Mouse (Mus musculus) MEL (cell line): ENCODE measurements at regions not wholly inside any gene's neighbourhood (a gene's known extent, or its start where the extent isn't known, plus 50 kb on each side); places are given as distances from the start of the nearest gene placed in this dataset.

Source experiments
- DNase-seq: peaks from one replicate; pipeline ENCODE4 v3.0.0; 2011; ENCODE audit warnings: low read depth, low spot score
- H3K27ac ChIP-seq: 2 replicates; pipeline ENCODE4 v1.5.1; 2012; ENCODE audit warnings: low read depth, mild to moderate bottlenecking, control low read depth, low read length, moderate library complexity; ENCODE audit not compliant: control insufficient read depth
- H3K27me3 ChIP-seq, 2 experiments: fragments of 150-350 bp in 1 of 2; sonication (generic) in 1 of 2; 2 replicates each; pipeline ENCODE4 v1.6.1; 2012; ENCODE audit warnings: low read length in 2 of 2, mild to moderate bottlenecking in 2 of 2, improper control_type of control experiment in 1 of 2, moderate library complexity in 1 of 2; ENCODE audit not compliant: insufficient read depth in 2 of 2, control insufficient read depth in 1 of 2
- H3K36me3 ChIP-seq, 2 experiments: 2 replicates each; pipeline ENCODE4 v1.6.1; 2012 to 2014; ENCODE audit warnings: low read length in 2 of 2, improper control_type of control experiment in 1 of 2, inconsistent platforms in 1 of 2, mild to moderate bottlenecking in 1 of 2; ENCODE audit not compliant: insufficient read depth in 2 of 2, control insufficient read depth in 1 of 2
- H3K4me1 ChIP-seq, 2 experiments: fragments of 150-350 bp in 1 of 2; sonication (generic) in 1 of 2; 2 replicates each; pipeline ENCODE4 v1.6.1; 2012; ENCODE audit warnings: low read length in 2 of 2, improper control_type of control experiment in 1 of 2, mild to moderate bottlenecking in 1 of 2; ENCODE audit not compliant: insufficient read depth in 2 of 2, control insufficient read depth in 1 of 2
- H3K4me3 ChIP-seq, 2 experiments: fragments of 150-350 bp in 1 of 2; sonication (generic) in 1 of 2; 2 replicates each; pipeline ENCODE4 v1.5.1; 2012; ENCODE audit warnings: low read depth in 2 of 2, low read length in 2 of 2, mild to moderate bottlenecking in 2 of 2, moderate library complexity in 2 of 2, control low read depth in 1 of 2, improper control_type of control experiment in 1 of 2; ENCODE audit not compliant: control insufficient read depth in 1 of 2, insufficient read depth in 1 of 2
- H3K79me2 ChIP-seq: 2 replicates; pipeline ENCODE4 v1.6.1; 2012; ENCODE audit warnings: mild to moderate bottlenecking, low read length, moderate library complexity; ENCODE audit not compliant: control insufficient read depth, poor library complexity, insufficient read depth
- H3K9ac ChIP-seq: 2 replicates; pipeline ENCODE4 v1.6.1; 2012; ENCODE audit warnings: low read depth, mild to moderate bottlenecking, control low read depth, low read length, moderate library complexity; ENCODE audit not compliant: control insufficient read depth, poor library complexity, severe bottlenecking
- H3K9me3 ChIP-seq: fragments of 150-350 bp; sonication (generic); replicated peaks from 2 replicates; pipeline ENCODE4 v1.6.1; 2012; ENCODE audit warnings: mild to moderate bottlenecking, low read length, improper control_type of control experiment, moderate library complexity; ENCODE audit not compliant: insufficient read depth
- BHLHE40 ChIP-seq: IDR thresholded peaks from 2 replicates; pipeline ENCODE4 v1.6.1; 2012; ENCODE audit warnings: low read depth, mild to moderate bottlenecking, inconsistent platforms, low read length, improper control_type of control experiment, borderline replicate concordance
- CHD1 ChIP-seq: IDR thresholded peaks from 2 replicates; pipeline ENCODE4 v1.6.1; 2012; ENCODE audit warnings: low read depth, mild to moderate bottlenecking, inconsistent platforms, low read length, improper control_type of control experiment
- CHD2 ChIP-seq: IDR thresholded peaks from 2 replicates; pipeline ENCODE4 v1.6.1; 2011; ENCODE audit warnings: low read length, improper control_type of control experiment
- CTCF ChIP-seq, 3 experiments: IDR thresholded peaks in 2 of 3; conservative IDR thresholded peaks in 1 of 3; 2 replicates each; pipeline ENCODE4 v1.5.1; 2011 to 2012; ENCODE audit warnings: low read length in 3 of 3, low read depth in 2 of 3, mild to moderate bottlenecking in 2 of 3, improper control_type of control experiment in 1 of 3, inconsistent platforms in 1 of 3, mixed read lengths in 1 of 3, moderate library complexity in 1 of 3; ENCODE audit not compliant: control insufficient read depth in 1 of 3, insufficient read depth in 1 of 3, poor library complexity in 1 of 3, severe bottlenecking in 1 of 3
- E2F4 ChIP-seq: IDR thresholded peaks from 2 replicates; pipeline ENCODE4 v1.6.1; 2011; ENCODE audit warnings: low read depth, low read length, improper control_type of control experiment, borderline replicate concordance
- ELF1 ChIP-seq: IDR thresholded peaks from 2 replicates; pipeline ENCODE4 v1.6.1; 2014; ENCODE audit warnings: low read depth, mild to moderate bottlenecking, inconsistent platforms, low read length, improper control_type of control experiment, moderate library complexity
- EP300 ChIP-seq, 2 experiments: IDR thresholded peaks; 2 replicates each; pipeline ENCODE4 v1.6.1; 2011; ENCODE audit warnings: improper control_type of control experiment in 2 of 2, low read length in 2 of 2, low read depth in 1 of 2, mild to moderate bottlenecking in 1 of 2
- GABPA ChIP-seq: IDR thresholded peaks from 2 replicates; pipeline ENCODE4 v1.6.1; 2012; ENCODE audit warnings: low read depth, mild to moderate bottlenecking, inconsistent platforms, low read length, improper control_type of control experiment, moderate library complexity
- GATA1 ChIP-seq: IDR thresholded peaks from 2 replicates; pipeline ENCODE4 v1.6.1; 2011; ENCODE audit warnings: low read depth, low read length, improper control_type of control experiment
- JUND ChIP-seq: IDR thresholded peaks from 2 replicates; pipeline ENCODE4 v1.6.1; 2011; ENCODE audit warnings: low read depth, mild to moderate bottlenecking, improper control_type of control experiment, low read length
- KAT2A ChIP-seq: conservative IDR thresholded peaks from 2 replicates; pipeline ENCODE4 v1.6.1; 2012; ENCODE audit warnings: low read depth, low read length, improper control_type of control experiment, inconsistent platforms
- MAFK ChIP-seq: IDR thresholded peaks from 2 replicates; pipeline ENCODE4 v1.6.1; 2011; ENCODE audit warnings: low read depth, mild to moderate bottlenecking, low read length, improper control_type of control experiment, borderline replicate concordance
- MAX ChIP-seq: IDR thresholded peaks from 2 replicates; pipeline ENCODE4 v1.6.1; 2011; ENCODE audit warnings: low read length, improper control_type of control experiment
- MAZ ChIP-seq: IDR thresholded peaks from 2 replicates; pipeline ENCODE4 v1.6.1; 2012; ENCODE audit warnings: low read depth, mild to moderate bottlenecking, inconsistent platforms, low read length, improper control_type of control experiment
- MYC ChIP-seq: IDR thresholded peaks from 2 replicates; pipeline ENCODE4 v1.6.1; 2011; ENCODE audit warnings: low read depth, mild to moderate bottlenecking, low read length, improper control_type of control experiment, moderate library complexity
- NRF1 ChIP-seq: IDR thresholded peaks from 2 replicates; pipeline ENCODE4 v1.6.1; 2014; ENCODE audit warnings: low read depth, mild to moderate bottlenecking, inconsistent platforms, low read length, improper control_type of control experiment, moderate library complexity; ENCODE audit not compliant: poor library complexity, insufficient read depth, severe bottlenecking
- RAD21 ChIP-seq: IDR thresholded peaks from 2 replicates; pipeline ENCODE4 v1.6.1; 2011; ENCODE audit warnings: mild to moderate bottlenecking, low read depth, low read length, improper control_type of control experiment
- RCOR1 ChIP-seq: IDR thresholded peaks from 2 replicates; pipeline ENCODE4 v1.6.1; 2012; ENCODE audit warnings: low read depth, mild to moderate bottlenecking, inconsistent platforms, low read length, improper control_type of control experiment
- SIN3A ChIP-seq: IDR thresholded peaks from 2 replicates; pipeline ENCODE4 v1.6.1; 2012; ENCODE audit warnings: low read length, improper control_type of control experiment, inconsistent platforms
- SMC3 ChIP-seq: IDR thresholded peaks from 2 replicates; pipeline ENCODE4 v1.6.1; 2011; ENCODE audit warnings: low read depth, low read length, improper control_type of control experiment
- TAL1 ChIP-seq: IDR thresholded peaks from 2 replicates; pipeline ENCODE4 v1.6.1; 2012; ENCODE audit warnings: mild to moderate bottlenecking, inconsistent platforms, low read length, moderate library complexity, mixed read lengths
- TBP ChIP-seq: IDR thresholded peaks from 2 replicates; pipeline ENCODE4 v1.8.0; 2011; ENCODE audit warnings: low read depth, low read length, improper control_type of control experiment
- TCF12 ChIP-seq: IDR thresholded peaks from 2 replicates; pipeline ENCODE4 v1.6.1; 2014; ENCODE audit warnings: low read depth, mild to moderate bottlenecking, inconsistent platforms, low read length, improper control_type of control experiment, moderate library complexity
- UBTF ChIP-seq: IDR thresholded peaks from 2 replicates; pipeline ENCODE4 v1.6.1; 2012; ENCODE audit warnings: low read depth, mild to moderate bottlenecking, inconsistent platforms, low read length, improper control_type of control experiment, moderate library complexity, borderline replicate concordance; ENCODE audit not compliant: insufficient read depth
- USF1 ChIP-seq: IDR thresholded peaks from 2 replicates; pipeline ENCODE4 v1.6.1; 2014; ENCODE audit warnings: low read depth, mild to moderate bottlenecking, inconsistent platforms, low read length, improper control_type of control experiment, moderate library complexity
- ZC3H11A ChIP-seq: IDR thresholded peaks from 2 replicates; pipeline ENCODE4 v1.6.1; 2012; ENCODE audit warnings: low read depth, mild to moderate bottlenecking, inconsistent platforms, low read length, improper control_type of control experiment
- ZKSCAN1 ChIP-seq: IDR thresholded peaks from 2 replicates; pipeline ENCODE4 v1.6.1; 2012; ENCODE audit warnings: low read depth, mild to moderate bottlenecking, inconsistent platforms, low read length, improper control_type of control experiment, moderate library complexity
- ZMIZ1 ChIP-seq: IDR thresholded peaks from 2 replicates; pipeline ENCODE4 v1.6.1; 2012; ENCODE audit warnings: low read depth, mild to moderate bottlenecking, inconsistent platforms, low read length, improper control_type of control experiment, moderate library complexity
- ZNF384 ChIP-seq: IDR thresholded peaks from 2 replicates; pipeline ENCODE4 v1.6.1; 2012; ENCODE audit warnings: low read depth, mild to moderate bottlenecking, inconsistent platforms, low read length, improper control_type of control experiment

DNA sequence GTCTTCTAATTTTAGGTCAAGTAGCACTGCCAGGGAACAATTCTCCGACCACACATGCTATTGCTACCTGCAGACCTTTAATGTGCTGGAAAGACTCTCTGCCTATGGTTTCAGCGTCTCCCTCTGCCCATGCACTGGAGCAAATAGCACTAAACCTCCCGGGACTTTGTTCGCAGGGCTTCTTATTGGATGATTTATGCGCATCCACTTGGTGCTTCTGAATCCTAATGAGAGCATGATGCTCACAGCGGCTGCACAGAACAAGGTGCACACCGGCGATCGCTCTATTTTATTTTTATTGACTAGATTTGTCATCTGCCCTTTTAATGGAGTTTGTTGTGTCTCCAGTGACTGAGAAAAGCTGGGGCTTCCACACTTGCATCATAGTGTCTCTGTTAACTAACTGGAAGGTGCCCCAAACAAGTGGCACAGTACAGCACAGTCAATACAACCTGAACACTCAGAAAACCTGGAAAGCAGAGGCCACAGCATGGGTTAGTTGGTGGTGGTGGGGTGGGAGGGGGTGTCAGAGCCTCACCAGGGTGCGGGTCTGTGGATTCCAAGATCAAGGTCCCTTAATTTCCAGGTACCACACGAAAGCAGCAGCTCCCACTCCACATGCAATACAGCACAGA lies 359.7 kb upstream of the Lmcd1 start:
- Histone ChIP-seq H3K4me1 (no peaks in the 10 kb centered on the region), H3K27me3 (no peaks in the 10 kb centered on the region), H3K36me3 (no peaks in the 10 kb centered on the region), H3K9ac (no peak overlapping the region), H3K79me2 (no peaks in the 10 kb centered on the region), H3K4me3 (no peak overlapping the region), H3K9me3 (no peaks in the 10 kb centered on the region), H3K27ac (no peak overlapping the region)
- TF ChIP-seq UBTF (no peak), CHD1 (no peak), NRF1 (no peak), CHD2 (no peak), KAT2A (no peak), BHLHE40 (no peak), MAX (no peak), JUND (no peak), RAD21 (no peak), ZMIZ1 (no peak), SMC3 (no peak), ZKSCAN1 (no peak), MYC (no peak), GATA1 (no peak), TAL1 (no peak), USF1 (no peak)
- DNase-seq: no peak

DNA sequence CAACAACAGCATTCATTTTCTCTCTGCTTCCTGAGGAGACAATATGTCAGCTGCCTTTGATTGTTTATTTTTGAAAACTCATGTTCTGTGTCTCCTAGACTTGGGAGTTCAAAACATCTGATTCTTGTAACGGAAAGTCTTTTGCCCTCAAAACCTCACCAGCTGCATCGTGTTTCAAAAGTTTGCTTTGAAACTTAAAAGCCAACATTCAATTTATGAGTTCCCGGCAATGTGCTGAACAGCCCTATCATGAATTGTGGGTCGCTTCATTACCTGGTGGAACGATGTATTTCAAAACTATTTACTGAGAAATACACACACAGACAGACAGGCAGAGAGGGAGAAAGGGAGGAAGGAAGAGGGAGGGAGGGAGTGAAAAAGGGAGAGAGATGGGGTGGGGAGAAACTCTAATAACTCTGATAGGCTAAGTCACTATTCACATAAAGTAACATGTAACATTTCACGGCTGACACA lies 356.3 kb upstream of the Lmcd1 start:
- H3K9me3 ChIP-seq: no peaks in the 10 kb centered on the region
- TF ChIP-seq EP300 (IDR thresholded peaks at IDR 0.05; ENCODE audit: low read depth in 1 of 2, low read length in 2 of 2) (no peak), TCF12 (no peak), ZMIZ1 (no peak), RAD21 (no peak), CHD1 (no peak), ZNF384 (no peak), GABPA (no peak), ZC3H11A (no peak), CTCF (IDR thresholded peaks at IDR 0.05 in 2 of 3, conservative IDR thresholded peaks at IDR 0.05 in 1 of 3; ENCODE audit: control insufficient read depth in 1 of 3, insufficient read depth in 1 of 3, low read depth in 2 of 3, low read length in 3 of 3, poor library complexity in 1 of 3, severe bottlenecking in 1 of 3) (no peak), GATA1 (no peak), MAFK (no peak), E2F4 (no peak), ELF1 (no peak), MYC (no peak), BHLHE40 (no peak), NRF1 (no peak), SIN3A (no peak), MAZ (no peak), TBP (no peak), RCOR1 (no peak)
- H3K4me3 ChIP-seq: no peak overlapping the region
- no peaks in the 10 kb centered on the region for H3K4me1 ChIP-seq
- no peaks in the 10 kb centered on the region for H3K36me3 ChIP-seq
- no peaks in the 10 kb centered on the region for H3K79me2 ChIP-seq
- no peak for DNase-seq
- H3K27me3 ChIP-seq: no peaks in the 10 kb centered on the region
- H3K9ac ChIP-seq: no peak overlapping the region
- no peak overlapping the region for H3K27ac ChIP-seq
